Mouse (Mus musculus) heart, postnatal 0 days (tissue): ENCODE measurements around the gene Fzd2. TPM values are rescaled to one million over a fixed set of nuclear protein-coding genes. Genes with fewer than 3 reads are reported as not detected.

Source experiments
- ATAC-seq: fragments of 200-750 bp; cut with Nextera tagmentation; 2 replicates; pipeline ENCODE4 v1.8.0; 2017; ENCODE audit warnings: low read depth, moderate number of reproducible peaks, moderate library complexity; ENCODE audit not compliant: insufficient read depth
- DNase-seq: peaks from one replicate; pipeline ENCODE4 v3.0.0-alpha.2; 2016; ENCODE audit warnings: low spot score
- H3K27ac ChIP-seq: fragments of 300-500 bp; sonication (generic); 2 replicates; pipeline ENCODE4 v1.5.1; 2014; ENCODE audit warnings: low read depth, mild to moderate bottlenecking
- H3K27me3 ChIP-seq: fragments of 300-500 bp; sonication (generic); 2 replicates; pipeline ENCODE4 v1.6.1; 2014; ENCODE audit warnings: low read length, mixed read lengths; ENCODE audit not compliant: control insufficient read depth, insufficient read depth
- H3K36me3 ChIP-seq: fragments of 300-500 bp; sonication (generic); replicated peaks from 2 replicates; pipeline ENCODE4 v1.6.1; 2014; ENCODE audit warnings: low read length, mixed read lengths; ENCODE audit not compliant: control insufficient read depth, insufficient read depth
- H3K4me1 ChIP-seq: fragments of 300-500 bp; sonication (generic); 2 replicates; pipeline ENCODE4 v1.6.1; 2014; ENCODE audit warnings: antibody characterized with exemption; ENCODE audit not compliant: control insufficient read depth, insufficient read depth
- H3K4me2 ChIP-seq: fragments of 300-500 bp; sonication (generic); 2 replicates; pipeline ENCODE4 v1.6.1; 2014; ENCODE audit warnings: low read depth, mild to moderate bottlenecking, low read length, moderate library complexity
- H3K4me3 ChIP-seq: fragments of 300-500 bp; sonication (generic); 2 replicates; pipeline ENCODE4 v1.5.1; 2014; ENCODE audit warnings: low read depth, low read length
- H3K9ac ChIP-seq: fragments of 300-500 bp; sonication (generic); replicated peaks from 2 replicates; pipeline ENCODE4 v1.6.1; 2014; ENCODE audit warnings: low read depth, low read length, mixed read lengths
- H3K9me3 ChIP-seq: fragments of 300-500 bp; sonication (generic); replicated peaks from 2 replicates; pipeline ENCODE4 v1.6.1; 2016; ENCODE audit warnings: low read length; ENCODE audit not compliant: control insufficient read depth
- CTCF ChIP-seq: IDR thresholded peaks from 2 replicates; pipeline ENCODE4 v1.5.1; 2016; ENCODE audit warnings: antibody characterized with exemption, control low read depth, low read depth
- EP300 ChIP-seq: IDR thresholded peaks from 2 replicates; pipeline ENCODE4 v1.6.1; 2016; ENCODE audit warnings: antibody characterized with exemption, low read depth
- WGBS: fragments of 180-500 bp; shearing (Covaris S2); extraction: QIAGEN DNeasy Blood & Tissue Kit; methylation state at CpG from one replicate; pipeline ENCODE4 v1.1.7; 2014; 5-methylcytosine and 5-hydroxymethylcytosine counted together
- polyA plus RNA-seq: library from polyadenylated mRNA; unstranded; fragments of >200 nt; fragmentation: Nextera tagmentation; extraction: Ambion mirVana; gene quantifications from 2 replicates; pipeline ENCODE4 v1.2.1, GENCODE M21; 2015
- total RNA-seq: library from RNA; depleted of rRNA; stranded (reverse); fragments of >200 nt; gene quantifications from 2 replicates; pipeline ENCODE4 v1.2.3, GENCODE M21; 2014; ENCODE audit warnings: low replicate concordance

The Fzd2 gene
- total and polyA plus RNA-seq, 2 experiments from 2014 or later = 7.0 to 47.1 TPM

DNA sequence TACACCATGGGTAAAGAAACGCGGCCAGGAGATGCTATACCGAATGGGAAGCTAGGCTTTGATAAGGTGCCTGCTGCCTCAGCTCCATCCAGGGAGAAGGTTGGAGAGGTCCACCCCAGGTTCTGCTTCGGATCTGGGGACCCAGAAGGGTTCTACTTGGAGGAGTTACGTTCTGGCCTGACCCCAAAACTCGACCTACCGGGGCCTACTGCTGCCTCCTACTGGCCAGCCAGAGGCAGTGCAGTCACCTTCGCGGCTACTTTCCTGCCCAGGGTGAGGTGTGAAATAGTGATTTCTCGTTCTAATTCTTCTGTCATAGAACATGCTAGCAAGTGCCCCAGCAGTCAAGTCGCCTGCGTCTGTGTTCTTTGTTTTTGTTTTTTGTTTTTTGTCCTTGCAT lies 36.0 kb upstream of the Fzd2 start:
- Histone ChIP-seq H3K9me3 (no peaks in the 10 kb centered on the region), H3K4me3 (no peak overlapping the region), H3K36me3 (no peaks in the 10 kb centered on the region), H3K27ac (no peak overlapping the region), H3K4me2 (no peak overlapping the region), H3K9ac (no peak overlapping the region), H3K4me1 (no peaks in the 10 kb centered on the region), H3K27me3 (no peaks in the 10 kb centered on the region)
- no peak for ATAC-seq
- WGBS = 71% methylated on average over 12 of the region's 12 CpGs
- peak; percentile 19; the same call in 1 of the 2 replicates for TF ChIP-seq CTCF
- TF ChIP-seq EP300 = no peak
- DNase-seq = no peak

DNA sequence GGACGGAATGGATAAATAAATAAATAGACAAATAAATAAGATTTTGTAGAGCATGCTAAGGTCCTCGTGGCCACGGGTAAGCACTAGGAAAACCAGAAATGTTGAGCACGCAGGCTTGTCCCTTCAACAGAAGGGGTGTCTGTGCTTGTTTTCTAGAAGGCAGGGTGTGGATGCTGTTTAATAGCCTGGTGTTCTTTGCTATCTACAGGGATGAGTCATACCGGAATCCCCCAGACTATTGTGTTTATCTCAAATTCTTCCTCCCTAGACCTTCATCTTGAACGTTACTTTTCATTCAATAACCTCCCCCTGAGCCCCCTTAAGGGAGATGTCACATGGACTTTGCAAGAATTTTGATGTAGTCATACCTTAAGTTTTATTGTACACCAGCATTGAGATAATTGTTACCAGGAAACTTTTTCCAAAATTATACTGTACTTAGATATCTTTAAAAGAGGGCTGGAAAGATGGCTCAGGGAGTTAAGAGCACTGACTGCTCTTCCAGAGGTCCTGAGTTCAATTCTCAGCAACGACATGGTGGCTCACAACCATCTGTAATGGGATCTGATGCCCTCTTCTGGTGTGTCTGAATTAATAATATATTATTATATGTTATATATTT lies 35.3 kb upstream of the Fzd2 start:
- H3K36me3 ChIP-seq = no peaks in the 10 kb centered on the region
- TF ChIP-seq CTCF (no peak), EP300 (no peak)
- H3K4me3 ChIP-seq = no peak overlapping the region
- no peak for ATAC-seq
- no peak for DNase-seq
- H3K27ac ChIP-seq = no peak overlapping the region
- H3K4me2 ChIP-seq = no peak overlapping the region
- no peaks in the 10 kb centered on the region for H3K27me3 ChIP-seq
- no peak overlapping the region for H3K9ac ChIP-seq
- H3K9me3 ChIP-seq = no peaks in the 10 kb centered on the region
- H3K4me1 ChIP-seq = no peaks in the 10 kb centered on the region
- WGBS = 50% methylated on average over 7 of the region's 7 CpGs

DNA sequence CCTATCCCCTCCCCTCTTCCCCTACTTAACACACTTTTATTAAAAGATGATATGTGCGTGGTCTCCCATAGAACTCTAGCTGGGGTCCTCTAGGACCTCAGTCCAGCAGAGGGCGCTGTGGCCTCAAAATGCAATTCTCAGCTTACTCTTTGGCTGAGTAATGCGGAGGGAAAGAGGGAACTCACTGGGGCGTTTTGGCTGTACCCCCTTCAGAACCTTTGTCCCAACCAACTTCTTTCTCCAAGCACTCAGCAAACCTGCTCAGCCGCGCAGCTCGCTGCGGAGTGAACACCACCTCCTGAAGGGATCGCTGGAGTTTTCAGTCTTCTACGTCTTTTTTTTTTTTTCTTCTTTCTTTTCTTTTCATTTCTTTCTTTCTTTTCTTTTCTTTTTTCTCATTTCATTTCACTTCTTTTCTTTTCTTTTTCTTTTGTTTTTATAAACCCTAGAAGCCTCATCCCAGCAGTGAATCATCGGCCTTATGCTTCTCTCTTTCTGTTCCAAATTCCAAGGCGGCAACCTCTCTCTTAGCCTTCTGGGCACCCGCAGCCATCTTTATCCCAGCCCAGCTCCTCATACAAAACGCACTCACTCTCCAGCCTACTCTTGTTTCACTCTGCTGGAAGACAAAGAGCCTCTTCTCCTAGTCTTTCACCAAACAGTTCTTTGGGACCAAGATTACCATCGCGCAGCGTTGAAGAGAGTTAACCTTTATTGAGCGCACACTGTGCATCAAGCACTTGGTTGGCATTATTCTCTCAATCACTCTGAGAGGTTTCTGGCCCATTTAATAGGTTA lies 31.1 kb upstream of the Fzd2 start:
- Histone ChIP-seq H3K4me3 (peak overlapping the region; percentile 58), H3K27me3 (no peaks in the 10 kb centered on the region), H3K4me1 (no peaks in the 10 kb centered on the region), H3K36me3 (no peaks in the 10 kb centered on the region), H3K27ac (no peak overlapping the region), H3K9ac (peak overlapping the region; percentile 62), H3K9me3 (no peaks in the 10 kb centered on the region), H3K4me2 (peak overlapping the region; percentile 90)
- DNase-seq (peak; percentile 83), ATAC-seq (peak; percentile 72)
- 15% methylated on average over 18 of the region's 18 CpGs for WGBS
- TF ChIP-seq EP300 (no peak), CTCF (peak; percentile 93)

DNA sequence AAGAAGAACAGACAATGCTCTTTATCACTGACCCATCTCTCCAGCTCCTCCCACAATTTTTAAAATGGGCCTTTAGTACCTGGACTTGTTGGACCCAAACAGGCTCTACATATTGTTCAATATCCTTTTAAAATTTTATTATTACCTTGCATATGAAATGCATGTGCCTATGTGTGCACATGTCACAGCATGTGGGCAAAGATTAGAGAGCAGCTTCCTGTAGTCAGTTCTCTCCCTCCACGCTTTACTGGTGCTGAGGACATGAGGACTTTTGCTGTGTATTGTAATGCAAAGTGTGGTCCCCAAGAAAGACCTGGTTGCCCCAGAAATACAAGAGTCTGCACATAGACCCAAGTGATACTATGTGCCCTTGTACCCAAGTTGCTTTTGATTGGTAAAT lies 29.2 kb upstream of the Fzd2 start:
- Histone ChIP-seq H3K27me3 (no peaks in the 10 kb centered on the region), H3K4me2 (no peak overlapping the region), H3K36me3 (no peaks in the 10 kb centered on the region), H3K4me3 (no peak overlapping the region), H3K9me3 (no peaks in the 10 kb centered on the region), H3K9ac (no peak overlapping the region), H3K4me1 (peaks cover 3% of the 10 kb centered on the region; the same call in 1 of the 2 replicates), H3K27ac (no peak overlapping the region)
- 81% methylated on average over 1 of the region's 1 CpGs for WGBS
- no peak for DNase-seq
- no peak for ATAC-seq
- no peak for TF ChIP-seq CTCF
- no peak for TF ChIP-seq EP300

DNA sequence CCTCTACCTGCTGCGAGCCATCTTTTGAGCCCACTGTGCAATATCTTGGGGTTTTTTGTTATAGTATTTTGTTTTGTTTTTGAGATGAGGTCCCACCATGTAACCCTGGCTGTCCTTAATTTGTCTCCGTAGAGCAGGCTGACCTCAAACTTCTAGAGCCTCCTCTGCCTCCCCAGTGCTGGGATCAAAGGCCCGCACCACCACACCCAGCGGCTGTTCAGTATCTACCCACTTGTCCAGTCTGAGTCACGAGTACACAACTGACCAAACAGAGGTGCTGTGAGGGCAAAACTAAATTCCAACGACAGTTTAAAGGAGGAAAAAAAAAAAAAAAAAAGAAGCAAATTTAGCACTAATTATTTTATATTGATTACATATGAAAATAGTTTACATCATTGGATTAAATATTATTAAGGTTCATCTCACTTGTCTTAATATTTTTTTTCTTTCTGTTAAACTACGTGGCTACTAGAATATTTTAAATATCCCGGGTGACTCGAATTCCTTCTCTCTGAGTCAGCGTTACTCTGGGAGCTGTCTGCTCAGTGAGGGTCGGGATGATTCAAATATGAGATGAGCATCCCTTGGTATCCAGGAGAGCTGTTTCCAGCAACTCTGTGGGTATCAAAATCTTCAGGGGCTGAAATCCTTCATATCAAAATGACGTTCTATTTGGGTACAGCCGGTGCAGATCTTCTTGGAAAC lies 28.0 kb upstream of the Fzd2 start:
- ATAC-seq (no peak), DNase-seq (no peak)
- Histone ChIP-seq H3K27me3 (no peaks in the 10 kb centered on the region), H3K4me2 (no peak overlapping the region), H3K9ac (no peak overlapping the region), H3K36me3 (no peaks in the 10 kb centered on the region), H3K9me3 (no peaks in the 10 kb centered on the region), H3K4me1 (peaks cover 5% of the 10 kb centered on the region; the same call in 1 of the 2 replicates), H3K4me3 (no peak overlapping the region), H3K27ac (no peak overlapping the region)
- TF ChIP-seq EP300 (no peak), CTCF (no peak)
- 33% methylated on average over 13 of the region's 13 CpGs for WGBS
